Mouse (Mus musculus) small intestine, adult 2 months (tissue): Measurements from ENCODE around the gene Fis1. TPM values are rescaled to one million over a fixed set of nuclear protein-coding genes. Genes with fewer than 3 reads are reported as not detected.
A peak's percentile ranks its signal among the peaks of the same experiment; 100 is the strongest.

Experiments used
- H3K27ac ChIP-seq: fragments of 200-500 bp; 2 replicates; pipeline ENCODE4 v1.5.1; 2012; ENCODE audit warnings: low read depth, low read length, control low read depth, inconsistent platforms; ENCODE audit not compliant: insufficient read depth
- H3K27me3 ChIP-seq: fragments of 200-500 bp; 2 replicates; pipeline ENCODE4 v1.6.1; 2012; ENCODE audit warnings: mild to moderate bottlenecking, moderate library complexity, low read length, inconsistent platforms; ENCODE audit not compliant: control insufficient read depth, insufficient read depth
- H3K36me3 ChIP-seq: fragments of 200-500 bp; 2 replicates; pipeline ENCODE4 v1.6.1; 2012; ENCODE audit warnings: mild to moderate bottlenecking, low read length, control low read depth, inconsistent platforms; ENCODE audit not compliant: control insufficient read depth, insufficient read depth
- H3K4me1 ChIP-seq: fragments of 200-500 bp; 2 replicates; pipeline ENCODE4 v1.6.1; 2012; ENCODE audit warnings: low read length, inconsistent platforms, mixed read lengths; ENCODE audit not compliant: control insufficient read depth, insufficient read depth, insufficient read length
- H3K4me3 ChIP-seq: fragments of 200-500 bp; 2 replicates; pipeline ENCODE4 v1.5.1; 2012; ENCODE audit warnings: low read depth, mild to moderate bottlenecking, control low read depth, inconsistent platforms, low read length, moderate library complexity
- CTCF ChIP-seq: fragments of 200-500 bp; IDR thresholded peaks from 2 replicates; pipeline ENCODE4 v1.5.1; 2012; ENCODE audit warnings: low read depth, mild to moderate bottlenecking, control low read depth, inconsistent platforms, low read length, moderate library complexity, mixed read lengths; ENCODE audit not compliant: insufficient replicate concordance, insufficient read length; ENCODE audit errors: extremely low read depth
- POLR2A ChIP-seq: fragments of 200-500 bp; IDR thresholded peaks from 2 replicates; pipeline ENCODE4 v1.6.1; 2012; ENCODE audit warnings: low read depth, mild to moderate bottlenecking, control low read depth, inconsistent platforms, low read length, moderate library complexity
- WGBS: fragments of 180-500 bp; shearing (Covaris S2); methylation state at CpG from one replicate; pipeline ENCODE4 v1.1.7; 2018; 5-methylcytosine and 5-hydroxymethylcytosine counted together
- polyA plus RNA-seq: library from polyadenylated mRNA; depleted of rRNA; stranded (reverse); fragments of >200 nt; gene quantifications from 2 replicates; pipeline ENCODE4 v1.2.3, GENCODE M21; 2012; rRNA removed

Gene Fis1
- 106 and 261 TPM in 2 replicates for polyA plus RNA-seq

- Histone ChIP-seq H3K36me3 (no peaks in the 10 kb centered on the region), H3K27me3 (no peaks in the 10 kb centered on the region), H3K4me3 (peak within 1 kb of the TSS; percentile 81), H3K27ac (peak within 1 kb of the TSS; percentile 77), H3K4me1 (peaks cover 18% of the 10 kb centered on the region; the same call in 1 of the 2 replicates)
- under 1% methylated on average over 23 of the region's 23 CpGs for WGBS
- TF ChIP-seq POLR2A = peak; percentile 40; the same call in 1 of the 2 replicates
- no peak for TF ChIP-seq CTCF
Observed at GRCm38 (mm10) chr5:136953015-136953414, at the start of gene Fis1. Gene Fis1, plus strand, starts transcription at chr5:136953275.

- no peak for TF ChIP-seq CTCF
- TF ChIP-seq POLR2A = no peak
- H3K4me1 ChIP-seq = peaks cover 9% of the 10 kb centered on the region
- no peaks in the 10 kb centered on the region for H3K36me3 ChIP-seq
- H3K4me3 ChIP-seq = no peak overlapping the region
- no peak overlapping the region for H3K27ac ChIP-seq
- no peaks in the 10 kb centered on the region for H3K27me3 ChIP-seq
- WGBS = 60% methylated on average over 3 of the region's 3 CpGs
Observed at GRCm38 (mm10) chr5:136904621-136905020, 48.5 kb upstream of the Fis1 start.

- Histone ChIP-seq H3K27ac (no peak overlapping the region), H3K4me3 (no peak overlapping the region), H3K36me3 (no peaks in the 10 kb centered on the region), H3K4me1 (peaks cover 9% of the 10 kb centered on the region), H3K27me3 (no peaks in the 10 kb centered on the region)
- WGBS = 50% methylated on average over 7 of the region's 7 CpGs
- TF ChIP-seq CTCF = peak; percentile 44; the same call in 1 of the 2 replicates
- TF ChIP-seq POLR2A = no peak
Observed at GRCm38 (mm10) chr5:136905630-136906029, 47.4 kb upstream of the Fis1 start.

GRCm38 (mm10) chr5:136907587-136907986, 45.5 kb upstream of the Fis1 start:
- Histone ChIP-seq H3K36me3 (peaks cover 4% of the 10 kb centered on the region; the same call in 1 of the 2 replicates), H3K4me1 (peaks cover 9% of the 10 kb centered on the region), H3K27me3 (no peaks in the 10 kb centered on the region), H3K4me3 (peak overlapping the region; percentile 75), H3K27ac (no peak overlapping the region)
- 33% methylated on average over 9 of the region's 9 CpGs for whole genome bisulfite sequencing
- TF ChIP-seq CTCF = no peak
- no peak for TF ChIP-seq POLR2A

GRCm38 (mm10) chr5:136907991-136908857, 44.9 kb upstream of the Fis1 start, which contains the start of gene Ift22:
Gene Ift22, plus strand, starts transcription at chr5:136908150.
- 5% methylated on average over 32 of the region's 32 CpGs for WGBS
- H3K27ac ChIP-seq = peak within 1 kb of the TSS; percentile 61
- H3K27me3 ChIP-seq = no peaks in the 10 kb centered on the region
- peak within 1 kb of the TSS; percentile 75 for H3K4me3 ChIP-seq
- H3K36me3 ChIP-seq = peaks cover 7% of the 10 kb centered on the region
- TF ChIP-seq CTCF (no peak), POLR2A (peak; percentile 36; the same call in 1 of the 2 replicates)
- H3K4me1 ChIP-seq = peaks cover 9% of the 10 kb centered on the region

GRCm38 (mm10) chr5:136914183-136914582, 38.9 kb upstream of the Fis1 start:
- no peak overlapping the region for H3K4me3 ChIP-seq
- H3K27ac ChIP-seq = no peak overlapping the region
- peaks cover 5% of the 10 kb centered on the region; the same call in 1 of the 2 replicates for H3K4me1 ChIP-seq
- H3K27me3 ChIP-seq = no peaks in the 10 kb centered on the region
- WGBS = 84% methylated on average over 3 of the region's 3 CpGs
- H3K36me3 ChIP-seq = peaks cover 10% of the 10 kb centered on the region
- TF ChIP-seq CTCF (no peak), POLR2A (no peak)

- 94% methylated on average over 8 of the region's 8 CpGs for WGBS
- Histone ChIP-seq H3K4me3 (no peak overlapping the region), H3K36me3 (peaks cover 6% of the 10 kb centered on the region), H3K4me1 (peaks cover 8% of the 10 kb centered on the region; the same call in 1 of the 2 replicates), H3K27me3 (no peaks in the 10 kb centered on the region), H3K27ac (no peak overlapping the region)
- no peak for TF ChIP-seq CTCF
Observed at GRCm38 (mm10) chr5:136917613-136918242, 35.3 kb upstream of the Fis1 start.
